Comparison of ENCODE assay signal across 8 mouse cellular contexts in genomic region chr11:9119231-9120020, GRCm38 (mm10). TPM values are rescaled to one million over a fixed set of nuclear protein-coding genes. Genes with fewer than 3 reads are reported as not detected.
DNase-seq lines count a peak whose midpoint lies in the region; ATAC-seq and TF ChIP-seq lines count a peak whose summit lies in the region.
"Had no signal": no experiment of that assay in that cellular context is flagged by ENCODE, and none has a peak within 500 bp of the region (broad histone marks: within the 10 kb centered on the region; RNA-seq: fewer than 3 reads in every experiment).

No protein-coding gene starts in this region.

- no peak for ATAC-seq in heart, postnatal 0 days (ENCODE audit: insufficient read depth, low read depth)
- peak; percentile 56 for ATAC-seq in midbrain, embryonic 11.5 days (ENCODE audit: low FRiP score)

- H3K9ac ChIP-seq in heart, postnatal 0 days (replicated peaks; ENCODE audit: low read depth, low read length): no peak overlapping the region
- H3K9ac ChIP-seq in midbrain, embryonic 11.5 days (ENCODE audit: low read length): peak overlapping the region; percentile 26

- no peaks in the 10 kb centered on the region; the same call in 1 of the 2 replicates for H3K36me3 ChIP-seq in heart, postnatal 0 days (replicated peaks; ENCODE audit: control insufficient read depth, insufficient read depth, low read length)
- no peaks in the 10 kb centered on the region for H3K36me3 ChIP-seq in midbrain, embryonic 11.5 days (ENCODE audit: control insufficient read depth, insufficient read depth, low read length)

- 24% methylated on average over 22 of the region's 22 CpGs for WGBS in heart, postnatal 0 days
- WGBS in midbrain, embryonic 11.5 days: 2% methylated on average over 22 of the region's 22 CpGs

- DNase-seq in ES-CJ7 (ENCODE audit: low read depth, low spot score) (peak; percentile 66), ZHBTc4 (ENCODE audit: low read depth, low spot score) (peak; percentile 48)
- no peak for DNase-seq in heart, postnatal 0 days (ENCODE audit: low spot score)
- peak; percentile 96 for DNase-seq in midbrain, embryonic 11.5 days (ENCODE audit: low spot score, missing footprints)
- no peak for DNase-seq in layer of hippocampus, postnatal 10 days (ENCODE audit: low spot score in 2 of 2)
- DNase-seq in lung, postnatal 36 days: no peak
- no peak for DNase-seq in gastrocnemius, adult 18-20 months (ENCODE audit: low spot score)
- DNase-seq: thymus, postnatal 36 days had no signal

- H3K27ac ChIP-seq in heart, postnatal 0 days (ENCODE audit: low read depth): no peak overlapping the region
- H3K27ac ChIP-seq in midbrain, embryonic 11.5 days (ENCODE audit: low read depth, low read length): no peak overlapping the region

- H3K4me3 ChIP-seq in heart, postnatal 0 days (ENCODE audit: low read depth, low read length): peak overlapping the region; percentile 67
- peak overlapping the region; percentile 32 for H3K4me3 ChIP-seq in midbrain, embryonic 11.5 days (ENCODE audit: low read depth, low read length)

- no peaks in the 10 kb centered on the region for H3K9me3 ChIP-seq in heart, postnatal 0 days (replicated peaks; ENCODE audit: control insufficient read depth, low read length)
- H3K9me3 ChIP-seq in midbrain, embryonic 11.5 days (ENCODE audit: control insufficient read depth, low read length): no peaks in the 10 kb centered on the region

- H3K4me2 ChIP-seq in heart, postnatal 0 days (ENCODE audit: low read depth, low read length): peak overlapping the region; percentile 96
- H3K4me2 ChIP-seq in midbrain, embryonic 11.5 days: peak overlapping the region; percentile 74

- 0 out of 2 replicates have a peak, but pooled peaks cover 8% of the 10 kb centered on the region for H3K27me3 ChIP-seq in heart, postnatal 0 days (ENCODE audit: control insufficient read depth, insufficient read depth, low read length)
- peaks cover 21% of the 10 kb centered on the region for H3K27me3 ChIP-seq in midbrain, embryonic 11.5 days (ENCODE audit: control insufficient read depth, insufficient read depth, low read length)

- H3K4me1 ChIP-seq in heart, postnatal 0 days (ENCODE audit: control insufficient read depth, insufficient read depth): peaks cover 14% of the 10 kb centered on the region
- H3K4me1 ChIP-seq in midbrain, embryonic 11.5 days (ENCODE audit: control insufficient read depth, insufficient read depth, low read length): peaks cover 23% of the 10 kb centered on the region

- no peak for TF ChIP-seq CTCF in heart, postnatal 0 days (IDR thresholded peaks at IDR 0.05; ENCODE audit: low read depth)

- no peak for TF ChIP-seq EP300 in heart, postnatal 0 days (IDR thresholded peaks at IDR 0.05; ENCODE audit: low read depth)

RNA-seq across cellular contexts. Expression of gene Upp1, which starts 1.5 kb away (rescaled TPM):
- total RNA-seq in heart, postnatal 0 days (2014; rRNA removed; ENCODE audit: low replicate concordance): 63.2 and 81.4 TPM in 2 replicates
- polyA plus RNA-seq in heart, postnatal 0 days (2015; fragmentation: Nextera tagmentation; extraction: Ambion mirVana): 65.0 and 73.4 TPM in 2 replicates
- polyA plus RNA-seq in midbrain, embryonic 11.5 days (2014; fragmentation: Nextera tagmentation; extraction: Ambion mirVana): 7.5 and 8.3 TPM in 2 replicates
- total RNA-seq in layer of hippocampus, postnatal 10 days (2021): 1 to 10 TPM; 2.2 to 2.3 TPM
- under 1 TPM in 1 of 2 experiments, not detected in 1; 0.26 TPM for total RNA-seq in gastrocnemius, adult 18-20 months (2021)

Comparison
In these comparisons a context has a peak if more than half of its experiments do, and no peak if none do; other contexts are left out.
1. DNase-seq: peak in ES-CJ7 (single experiment), ZHBTc4 (single experiment) and midbrain, embryonic 11.5 days (single experiment); none in heart, postnatal 0 days (single experiment), layer of hippocampus, postnatal 10 days (0 of 2), lung, postnatal 36 days (single experiment) and gastrocnemius, adult 18-20 months (single experiment).
2. RNA of gene Upp1, which starts 1.5 kb away (total RNA-seq): 63.2 to 81.4 TPM in heart, postnatal 0 days; 2.2 to 2.3 TPM in layer of hippocampus, postnatal 10 days and 0.26 TPM in gastrocnemius, adult 18-20 months; every median in the first group is over 10 times any median in the second.